Mouse (Mus musculus): ENCODE results near the gene Gpr1. TPM values are rescaled to one million over a fixed set of nuclear protein-coding genes. Genes with fewer than 3 reads are reported as not detected.
A peak's percentile ranks its signal among the peaks of the same experiment; 100 is the strongest.
"Not testable (repeated sequence)": the region's sequence is repeated elsewhere in the genome, so short reads cannot be mapped to it uniquely, and the experiment has no call there.

The Gpr1 gene
- polyA plus RNA-seq, 1 experiment from 2014 or later = 0.24 TPM

GRCm38 (mm10) chr1:63195848-63196512 is 18.4 kb downstream of the Gpr1 start:
- no peaks in the 10 kb centered on the region for H3K27me3 ChIP-seq
- no peak overlapping the region for H3K9ac ChIP-seq
- H3K36me3 ChIP-seq = no peaks in the 10 kb centered on the region
- 53% methylated on average over 5 of the region's 5 CpGs for WGBS
- ATAC-seq (ENCODE audit: insufficient number of reproducible peaks, insufficient read depth, low FRiP score, low TSS enrichment) = no peak
- H3K4me2 ChIP-seq (replicated peaks) = no peak overlapping the region
- H3K4me1 ChIP-seq = no peaks in the 10 kb centered on the region
- peaks cover 9% of the 10 kb centered on the region; the same call in 1 of the 2 replicates for H3K9me3 ChIP-seq
- H3K4me3 ChIP-seq = no peak overlapping the region
- H3K27ac ChIP-seq = no peak overlapping the region

- Histone ChIP-seq H3K4me3 (no peak overlapping the region), H3K27me3 (no peaks in the 10 kb centered on the region), H3K36me3 (no peaks in the 10 kb centered on the region), H3K9me3 (no peaks in the 10 kb centered on the region), H3K4me1 (no peaks in the 10 kb centered on the region), H3K9ac (no peak overlapping the region), H3K4me2 (replicated peaks) (no peak overlapping the region), H3K27ac (0 out of 2 replicates have a peak overlapping the region, but pooled peaks have one; percentile 36)
- ATAC-seq (ENCODE audit: insufficient number of reproducible peaks, insufficient read depth, low FRiP score, low TSS enrichment) = no peak
- 77% methylated on average over 11 of the region's 11 CpGs for WGBS
Observed at GRCm38 (mm10) chr1:63192306-63193065, 21.9 kb downstream of the Gpr1 start.

DNA sequence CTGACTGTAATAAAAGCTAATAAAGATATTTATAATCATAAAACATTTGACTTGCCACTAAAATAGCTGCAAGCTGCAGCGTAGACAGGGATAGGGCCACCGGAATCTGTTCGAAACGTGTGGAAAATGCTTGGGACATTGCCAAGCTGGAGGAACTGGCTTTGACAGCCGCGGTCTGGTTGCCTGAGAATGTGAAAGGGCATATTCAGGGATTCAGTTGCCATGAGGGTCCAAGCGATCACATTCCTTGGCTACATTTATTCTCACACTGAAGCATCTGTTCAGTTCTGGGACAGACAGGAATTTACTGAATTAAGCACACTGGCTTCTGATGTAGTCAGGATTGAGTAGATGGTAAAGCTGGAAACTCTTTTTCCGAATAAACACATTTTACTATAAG is 23.5 kb downstream of the Gpr1 start:
- 0 out of 2 replicates have a peak overlapping the region, but pooled peaks have one; percentile 67 for H3K27ac ChIP-seq
- 69% methylated on average over 8 of the region's 8 CpGs for WGBS
- no peak for ATAC-seq (ENCODE audit: insufficient number of reproducible peaks, insufficient read depth, low FRiP score, low TSS enrichment)

GRCm38 (mm10) chr1:63188536-63188935 is 25.8 kb downstream of the Gpr1 start:
- WGBS = 91% methylated on average over 3 of the region's 3 CpGs

More for the DNA sequence above, 23.5 kb downstream of the Gpr1 start:
- H3K9ac ChIP-seq = no peak overlapping the region
- H3K36me3 ChIP-seq = no peaks in the 10 kb centered on the region
- H3K27me3 ChIP-seq = no peaks in the 10 kb centered on the region
- H3K9me3 ChIP-seq = no peaks in the 10 kb centered on the region
- no peaks in the 10 kb centered on the region for H3K4me1 ChIP-seq
- H3K4me3 ChIP-seq = no peak overlapping the region
- H3K4me2 ChIP-seq (replicated peaks) = no peak overlapping the region

GRCm38 (mm10) chr1:63185430-63185829 is 28.9 kb downstream of the Gpr1 start:
- not testable (repeated sequence) for ATAC-seq (ENCODE audit: insufficient number of reproducible peaks, insufficient read depth, low FRiP score, low TSS enrichment); H3K27ac ChIP-seq
- WGBS = 94% methylated on average over 6 of the region's 6 CpGs

More at GRCm38 (mm10) chr1:63188536-63188935, 25.8 kb downstream of the Gpr1 start:
- no peak for ATAC-seq (ENCODE audit: insufficient number of reproducible peaks, insufficient read depth, low FRiP score, low TSS enrichment)
- Histone ChIP-seq H3K4me2 (replicated peaks) (no peak overlapping the region), H3K4me1 (no peaks in the 10 kb centered on the region), H3K9ac (no peak overlapping the region), H3K27me3 (no peaks in the 10 kb centered on the region), H3K9me3 (no peaks in the 10 kb centered on the region), H3K27ac (no peak overlapping the region), H3K4me3 (no peak overlapping the region), H3K36me3 (no peaks in the 10 kb centered on the region)

GRCm38 (mm10) chr1:63182636-63183270 is 31.6 kb downstream of the Gpr1 start:
- Histone ChIP-seq H3K27me3 (no peaks in the 10 kb centered on the region), H3K4me2 (replicated peaks) (no peak overlapping the region), H3K36me3 (peaks cover 20% of the 10 kb centered on the region), H3K27ac (no peak overlapping the region), H3K4me3 (no peak overlapping the region), H3K4me1 (peaks cover 3% of the 10 kb centered on the region), H3K9me3 (no peaks in the 10 kb centered on the region), H3K9ac (no peak overlapping the region)
- ATAC-seq (ENCODE audit: insufficient number of reproducible peaks, insufficient read depth, low FRiP score, low TSS enrichment) = no peak
- 62% methylated on average over 10 of the region's 10 CpGs for WGBS

More at GRCm38 (mm10) chr1:63185430-63185829, 28.9 kb downstream of the Gpr1 start:
- not testable (repeated sequence) for H3K4me3 ChIP-seq; H3K4me1 ChIP-seq; H3K4me2 ChIP-seq (replicated peaks); H3K9me3 ChIP-seq; H3K27me3 ChIP-seq; H3K9ac ChIP-seq; H3K36me3 ChIP-seq

- H3K9me3 ChIP-seq = no peaks in the 10 kb centered on the region
- no peak overlapping the region for H3K9ac ChIP-seq
- WGBS = 88% methylated on average over 5 of the region's 5 CpGs
- no peak overlapping the region for H3K4me3 ChIP-seq
- H3K4me1 ChIP-seq = peaks cover 4% of the 10 kb centered on the region
- no peaks in the 10 kb centered on the region for H3K27me3 ChIP-seq
- no peak for ATAC-seq (ENCODE audit: insufficient number of reproducible peaks, insufficient read depth, low FRiP score, low TSS enrichment)
- H3K36me3 ChIP-seq = peaks cover 20% of the 10 kb centered on the region
- no peak overlapping the region for H3K4me2 ChIP-seq (replicated peaks)
- H3K27ac ChIP-seq = no peak overlapping the region
Observed at GRCm38 (mm10) chr1:63182212-63182611, 32.1 kb downstream of the Gpr1 start.

GRCm38 (mm10) chr1:63181480-63181879 is 32.9 kb downstream of the Gpr1 start:
- Histone ChIP-seq H3K9me3 (no peaks in the 10 kb centered on the region), H3K4me2 (replicated peaks) (no peak overlapping the region), H3K4me1 (peaks cover 4% of the 10 kb centered on the region), H3K27me3 (no peaks in the 10 kb centered on the region), H3K9ac (no peak overlapping the region), H3K36me3 (peaks cover 20% of the 10 kb centered on the region), H3K4me3 (no peak overlapping the region), H3K27ac (no peak overlapping the region)
- ATAC-seq (ENCODE audit: insufficient number of reproducible peaks, insufficient read depth, low FRiP score, low TSS enrichment) = no peak
- 93% methylated on average over 1 of the region's 1 CpGs for WGBS

GRCm38 (mm10) chr1:63181019-63181418 is 33.3 kb downstream of the Gpr1 start:
- ATAC-seq (ENCODE audit: insufficient number of reproducible peaks, insufficient read depth, low FRiP score, low TSS enrichment) = peak; percentile 87
- peaks cover 20% of the 10 kb centered on the region for H3K36me3 ChIP-seq
- H3K4me2 ChIP-seq (replicated peaks) = no peak overlapping the region
- H3K27me3 ChIP-seq = no peaks in the 10 kb centered on the region
- H3K27ac ChIP-seq = no peak overlapping the region
- no peaks in the 10 kb centered on the region for H3K9me3 ChIP-seq
- H3K4me3 ChIP-seq = no peak overlapping the region
- H3K9ac ChIP-seq = no peak overlapping the region
- peaks cover 4% of the 10 kb centered on the region for H3K4me1 ChIP-seq
- 6% methylated on average over 3 of the region's 3 CpGs for WGBS

- ATAC-seq (ENCODE audit: insufficient number of reproducible peaks, insufficient read depth, low FRiP score, low TSS enrichment); H3K9me3 ChIP-seq; H3K9ac ChIP-seq; H3K4me1 ChIP-seq; H3K27me3 ChIP-seq; H3K4me2 ChIP-seq (replicated peaks); H3K4me3 ChIP-seq; H3K27ac ChIP-seq: not testable (repeated sequence)
- WGBS = 69% methylated on average over 4 of the region's 4 CpGs
- H3K36me3 ChIP-seq = peaks cover 20% of the 10 kb centered on the region
Observed at GRCm38 (mm10) chr1:63180575-63180974, 33.8 kb downstream of the Gpr1 start.

DNA sequence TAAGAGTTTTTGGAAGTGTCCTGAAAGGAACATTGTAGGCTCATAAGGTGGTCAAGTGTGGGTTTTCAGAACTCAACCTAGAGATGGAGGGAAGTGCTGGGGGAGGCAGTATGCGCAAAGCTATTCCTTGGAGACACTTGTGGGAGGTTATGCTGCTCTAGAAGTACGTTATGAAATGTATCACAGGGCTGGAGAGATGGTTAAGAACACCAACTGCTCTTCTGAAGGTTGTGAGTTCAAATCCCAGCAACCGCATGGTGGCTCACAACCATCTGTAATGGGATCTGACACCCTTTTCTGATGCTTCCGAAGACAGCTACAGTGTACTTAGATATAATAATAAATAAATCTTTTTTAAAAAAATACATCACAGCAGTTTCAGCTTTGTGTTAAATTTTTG is 34.2 kb downstream of the Gpr1 start:
- ATAC-seq (ENCODE audit: insufficient number of reproducible peaks, insufficient read depth, low FRiP score, low TSS enrichment) = no peak
- no peaks in the 10 kb centered on the region for H3K27me3 ChIP-seq
- H3K4me2 ChIP-seq (replicated peaks) = no peak overlapping the region
- peaks cover 20% of the 10 kb centered on the region for H3K36me3 ChIP-seq
- no peak overlapping the region for H3K27ac ChIP-seq
- 92% methylated on average over 4 of the region's 4 CpGs for WGBS
- H3K4me1 ChIP-seq = peaks cover 11% of the 10 kb centered on the region
- no peak overlapping the region for H3K4me3 ChIP-seq
- no peak overlapping the region for H3K9ac ChIP-seq
- no peaks in the 10 kb centered on the region for H3K9me3 ChIP-seq
